Mouse (Mus musculus) cortical plate, adult 2 months (tissue): ENCODE measurements around the gene Plek. TPM values are rescaled to one million over a fixed set of nuclear protein-coding genes. Genes with fewer than 3 reads are reported as not detected.

Experiments used
- H3K27ac ChIP-seq: fragments of 200-500 bp; 2 replicates; pipeline ENCODE4 v1.5.1; 2012; ENCODE audit warnings: low read length, control low read depth, inconsistent platforms; ENCODE audit not compliant: insufficient read depth
- H3K4me1 ChIP-seq: fragments of 200-500 bp; 2 replicates; pipeline ENCODE4 v1.6.1; 2011; ENCODE audit warnings: low read length; ENCODE audit not compliant: control insufficient read depth, insufficient read depth
- H3K4me3 ChIP-seq: fragments of 200-500 bp; 2 replicates; pipeline ENCODE4 v1.5.1; 2011; ENCODE audit warnings: mild to moderate bottlenecking, low read length, control low read depth; ENCODE audit not compliant: insufficient read depth
- CTCF ChIP-seq: fragments of 200-500 bp; IDR thresholded peaks from 2 replicates; pipeline ENCODE4 v1.5.1; 2011; ENCODE audit warnings: mild to moderate bottlenecking, control low read depth, low read length; ENCODE audit not compliant: insufficient read depth; ENCODE audit errors: extremely low read depth
- POLR2A ChIP-seq: fragments of 200-500 bp; IDR thresholded peaks from 2 replicates; pipeline ENCODE4 v1.6.1; 2011; ENCODE audit warnings: mild to moderate bottlenecking, low read length, control low read depth; ENCODE audit not compliant: insufficient read depth; ENCODE audit errors: extremely low read depth
- polyA plus RNA-seq: library from polyadenylated mRNA; depleted of rRNA; stranded (reverse); fragments of >200 nt; gene quantifications from 2 replicates; pipeline ENCODE4 v1.2.3, GENCODE M21; 2012

The Plek gene
- polyA plus RNA-seq, 1 experiment: 6.2 TPM

DNA sequence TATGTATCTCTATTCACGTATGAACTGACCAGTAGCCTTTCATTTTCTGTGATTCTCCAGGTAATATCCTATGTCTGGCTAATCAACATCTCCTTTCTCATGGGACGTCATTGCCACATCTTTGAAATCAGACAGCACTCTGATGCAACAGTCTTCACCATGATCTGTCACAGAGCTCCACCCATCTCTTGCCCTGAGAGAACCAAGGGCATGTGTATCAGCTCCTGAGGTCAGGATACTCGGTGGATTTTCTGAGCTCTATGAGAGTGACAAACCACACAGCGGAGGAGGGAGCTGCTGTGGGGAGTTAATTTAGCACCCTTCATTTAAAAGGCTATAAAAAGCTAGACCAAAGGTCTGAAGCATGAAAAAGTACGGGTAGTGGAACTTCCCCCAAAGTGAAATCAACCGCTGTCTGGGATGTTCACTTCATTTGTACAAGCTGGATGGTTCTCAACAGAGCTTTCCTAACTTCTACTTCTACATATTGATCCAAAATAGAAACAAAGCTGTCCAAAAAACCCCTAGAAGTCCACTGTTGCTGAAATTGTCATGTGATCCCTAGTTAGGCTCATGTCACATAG lies 64.3 kb downstream of the Plek start:
- no peak overlapping the region for H3K4me3 ChIP-seq
- TF ChIP-seq CTCF (no peak), POLR2A (no peak)
- no peaks in the 10 kb centered on the region; the same call in 1 of the 2 replicates for H3K4me1 ChIP-seq
- no peak overlapping the region for H3K27ac ChIP-seq

DNA sequence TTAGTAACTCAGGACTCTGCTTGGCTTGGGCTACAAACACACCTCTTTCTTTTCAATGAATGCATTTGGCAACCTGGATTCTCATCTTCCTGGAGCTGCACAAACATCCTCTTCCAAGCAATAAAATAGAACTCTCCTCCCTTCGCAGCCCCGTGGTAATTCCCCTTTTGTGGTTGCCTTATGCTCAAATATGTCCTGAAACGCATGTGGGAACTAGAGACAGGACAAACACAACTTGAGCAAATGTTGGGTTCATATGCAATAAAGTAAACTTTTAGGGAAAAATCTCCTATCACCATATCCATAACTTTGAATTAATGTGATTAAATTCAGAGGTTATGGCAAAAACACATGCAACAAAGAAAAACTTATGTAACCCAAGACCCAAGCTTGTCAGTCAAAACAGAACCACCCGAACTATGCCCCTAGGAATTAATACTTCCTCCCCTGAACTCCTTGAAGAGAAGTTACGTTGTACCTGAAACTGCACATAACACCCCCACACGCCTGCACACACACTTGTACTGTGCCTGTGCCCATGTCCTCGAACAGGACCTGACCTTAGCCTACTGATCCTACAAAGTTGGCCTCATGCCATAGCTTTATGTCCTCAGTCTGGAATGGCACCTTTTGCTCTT lies 65.5 kb downstream of the Plek start:
- Histone ChIP-seq H3K27ac (no peak overlapping the region), H3K4me3 (no peak overlapping the region), H3K4me1 (no peaks in the 10 kb centered on the region; the same call in 1 of the 2 replicates)
- TF ChIP-seq POLR2A: no peak
- TF ChIP-seq CTCF: no peak

DNA sequence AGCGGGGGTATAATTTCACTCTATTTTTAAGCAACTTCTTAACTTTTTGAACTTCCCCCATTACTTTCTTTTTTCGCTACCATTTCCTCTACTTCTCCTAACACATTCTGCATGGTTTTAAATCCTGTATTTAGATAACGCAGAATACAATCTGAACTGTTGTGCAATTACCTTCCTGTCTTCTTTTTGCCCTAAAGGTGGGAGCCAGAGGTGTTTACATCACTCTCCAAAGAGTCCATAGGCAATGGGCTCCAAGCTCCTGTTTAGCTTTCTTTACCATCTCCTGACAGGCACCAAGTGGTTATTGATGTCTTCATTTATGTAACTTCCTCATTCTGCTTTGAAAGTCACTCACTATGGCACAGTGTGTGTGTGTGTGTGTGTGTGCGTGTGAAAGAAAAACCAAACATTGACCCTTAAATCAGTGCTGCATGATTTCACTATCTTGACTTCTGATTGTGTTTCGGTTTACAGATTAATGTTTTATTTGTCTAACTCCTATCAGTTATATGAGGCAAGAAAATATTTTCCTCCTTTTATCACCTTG lies 73.9 kb downstream of the Plek start:
- Histone ChIP-seq H3K27ac (no peak overlapping the region), H3K4me1 (no peaks in the 10 kb centered on the region), H3K4me3 (no peak overlapping the region)
- TF ChIP-seq POLR2A (no peak), CTCF (no peak)

DNA sequence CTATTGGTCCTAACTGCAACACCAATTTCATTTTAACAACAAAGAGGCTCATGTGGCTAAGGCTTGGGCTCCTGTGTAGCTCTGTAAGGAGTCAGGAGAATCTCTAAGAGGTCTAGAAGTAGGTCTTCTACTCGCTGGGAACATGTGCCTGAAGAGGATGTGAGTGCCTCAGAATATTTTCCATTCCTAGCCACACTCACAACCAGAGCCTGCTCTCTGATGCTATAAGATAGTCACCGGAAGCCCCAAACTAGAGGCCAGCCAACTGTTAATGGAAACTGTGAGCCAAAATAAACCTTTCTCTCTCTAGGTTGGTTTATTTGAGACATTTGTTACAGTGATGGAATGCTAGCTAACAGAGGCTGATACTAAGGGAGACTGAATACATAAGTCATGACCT lies 74.6 kb downstream of the Plek start:
- no peak overlapping the region for H3K27ac ChIP-seq
- no peak for TF ChIP-seq POLR2A
- TF ChIP-seq CTCF: no peak
- H3K4me3 ChIP-seq: no peak overlapping the region
- no peaks in the 10 kb centered on the region for H3K4me1 ChIP-seq

DNA sequence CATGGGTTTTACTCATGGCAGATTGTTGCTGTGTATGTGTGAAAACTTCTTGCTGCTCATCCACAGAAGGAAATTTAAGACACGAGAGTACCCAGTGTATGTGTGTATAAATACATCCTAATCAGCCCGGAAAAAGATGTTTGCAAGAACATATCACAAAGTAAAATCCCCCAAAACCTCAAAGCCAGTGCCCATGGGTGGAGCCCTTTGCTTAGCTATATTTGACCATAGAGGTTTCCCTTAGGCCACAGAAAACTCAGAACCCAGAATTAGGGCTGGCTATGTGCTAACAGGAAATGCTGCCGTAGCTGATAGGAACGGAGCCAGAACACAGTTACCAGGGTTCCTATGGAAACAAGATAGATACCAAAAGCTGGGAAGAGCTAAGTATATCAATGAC lies 75.2 kb downstream of the Plek start:
- H3K4me3 ChIP-seq: no peak overlapping the region
- TF ChIP-seq POLR2A (no peak), CTCF (no peak)
- no peak overlapping the region for H3K27ac ChIP-seq
- no peaks in the 10 kb centered on the region for H3K4me1 ChIP-seq

DNA sequence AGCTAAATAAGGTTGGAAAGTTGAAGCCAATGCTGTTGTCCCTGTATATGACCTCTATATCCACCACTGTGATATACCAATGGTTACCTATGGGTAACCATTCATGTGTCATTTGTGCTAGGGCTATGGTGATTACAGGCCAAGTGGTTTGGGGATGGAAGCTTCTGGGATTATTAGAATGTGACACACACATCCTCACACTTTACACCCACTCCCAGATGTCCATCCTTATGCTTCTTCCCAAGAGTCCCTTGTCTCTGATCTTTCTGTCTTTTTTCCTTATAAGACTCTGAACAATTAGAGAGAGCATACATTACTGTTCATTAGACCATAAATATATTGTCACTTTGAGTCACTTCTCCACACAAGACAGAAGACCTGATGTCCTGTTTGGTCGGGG lies 79.1 kb downstream of the Plek start:
- Histone ChIP-seq H3K4me1 (no peaks in the 10 kb centered on the region), H3K27ac (no peak overlapping the region), H3K4me3 (no peak overlapping the region)
- TF ChIP-seq POLR2A (no peak), CTCF (no peak)

DNA sequence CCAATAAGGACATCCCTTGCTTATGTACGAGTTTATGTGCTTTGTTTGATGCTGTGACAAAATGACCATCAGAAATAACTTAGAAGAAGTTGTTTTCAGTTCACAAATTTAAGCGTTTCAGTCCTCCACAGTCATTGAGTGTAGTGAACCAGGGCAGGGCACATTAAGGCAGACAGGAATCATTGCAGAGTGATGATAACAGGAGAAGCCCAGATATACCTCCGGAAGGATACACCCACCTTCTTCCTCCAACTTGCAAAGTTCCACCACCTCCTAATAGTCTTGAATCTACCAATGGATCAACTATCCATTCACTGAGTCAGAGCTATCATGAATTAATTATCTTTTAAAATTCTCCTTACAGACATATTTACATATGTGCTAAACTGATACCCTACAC lies 80.2 kb downstream of the Plek start:
- no peak overlapping the region for H3K4me3 ChIP-seq
- H3K27ac ChIP-seq: no peak overlapping the region
- TF ChIP-seq CTCF: no peak
- no peak for TF ChIP-seq POLR2A
- H3K4me1 ChIP-seq: peaks cover 1% of the 10 kb centered on the region; the same call in 1 of the 2 replicates

DNA sequence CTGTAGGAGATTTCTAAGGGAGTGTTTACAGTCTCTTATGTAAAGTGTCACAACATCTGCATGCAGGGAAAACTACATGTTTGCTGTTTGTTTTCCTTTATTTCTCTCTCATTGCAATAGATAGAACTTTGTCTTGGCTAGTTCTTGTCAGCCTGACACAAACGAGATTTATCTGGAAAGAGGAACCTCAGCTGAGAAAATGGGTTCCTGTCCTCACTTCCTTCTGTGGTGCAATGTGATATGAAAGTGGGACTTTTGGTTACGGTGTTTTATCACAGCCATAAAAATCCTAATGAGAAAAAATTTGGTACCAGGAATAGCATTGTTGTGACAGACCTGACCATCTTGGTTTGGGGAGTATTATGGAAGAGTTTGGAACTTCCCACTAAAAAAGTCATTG lies 82.5 kb downstream of the Plek start:
- H3K4me3 ChIP-seq: no peak overlapping the region
- no peak overlapping the region for H3K27ac ChIP-seq
- TF ChIP-seq CTCF (no peak), POLR2A (no peak)
- H3K4me1 ChIP-seq: peaks cover 1% of the 10 kb centered on the region; the same call in 1 of the 2 replicates

DNA sequence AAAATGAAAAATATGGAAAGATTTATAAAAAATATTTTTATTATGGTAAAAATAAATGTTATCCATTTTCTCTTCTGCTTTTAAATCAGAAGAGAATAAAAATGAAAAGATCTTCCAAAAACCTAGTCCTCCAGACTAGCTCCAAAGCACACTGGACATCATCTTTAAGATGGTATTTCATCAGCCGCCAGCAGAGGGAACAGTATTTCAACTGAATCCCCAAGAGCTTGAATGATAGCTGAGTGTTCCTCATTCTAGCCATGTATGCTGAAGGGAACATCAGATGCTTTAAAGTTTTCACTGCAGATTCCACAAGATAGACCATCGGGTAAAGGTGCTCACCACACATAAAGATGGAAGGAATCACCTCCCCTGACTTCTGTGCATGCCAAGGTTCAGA lies 84.4 kb downstream of the Plek start:
- Histone ChIP-seq H3K4me1 (peaks cover 1% of the 10 kb centered on the region; the same call in 1 of the 2 replicates), H3K27ac (no peak overlapping the region), H3K4me3 (no peak overlapping the region)
- TF ChIP-seq CTCF: peak; percentile 48; the same call in 1 of the 2 replicates
- no peak for TF ChIP-seq POLR2A

DNA sequence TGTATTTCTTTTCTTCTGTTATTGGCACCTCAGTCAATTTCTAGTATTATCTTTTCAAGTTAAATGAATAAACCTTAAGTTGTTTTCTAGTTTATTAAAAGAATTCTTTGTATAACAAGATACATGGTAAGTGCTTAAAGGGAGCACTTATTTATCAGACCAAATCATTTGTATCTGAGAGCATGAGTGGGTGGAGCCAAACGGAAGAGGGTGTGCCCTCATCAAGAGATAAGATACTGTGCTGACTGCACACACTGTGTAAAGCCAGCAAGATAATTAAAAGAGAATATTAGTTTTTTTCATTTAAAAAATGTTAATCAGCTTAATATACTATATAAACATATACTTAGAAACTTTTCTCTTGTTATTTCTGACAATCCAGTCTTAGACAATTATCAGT lies 93.7 kb downstream of the Plek start:
- TF ChIP-seq POLR2A (no peak), CTCF (no peak)
- Histone ChIP-seq H3K4me3 (no peak overlapping the region), H3K4me1 (no peaks in the 10 kb centered on the region), H3K27ac (no peak overlapping the region)

DNA sequence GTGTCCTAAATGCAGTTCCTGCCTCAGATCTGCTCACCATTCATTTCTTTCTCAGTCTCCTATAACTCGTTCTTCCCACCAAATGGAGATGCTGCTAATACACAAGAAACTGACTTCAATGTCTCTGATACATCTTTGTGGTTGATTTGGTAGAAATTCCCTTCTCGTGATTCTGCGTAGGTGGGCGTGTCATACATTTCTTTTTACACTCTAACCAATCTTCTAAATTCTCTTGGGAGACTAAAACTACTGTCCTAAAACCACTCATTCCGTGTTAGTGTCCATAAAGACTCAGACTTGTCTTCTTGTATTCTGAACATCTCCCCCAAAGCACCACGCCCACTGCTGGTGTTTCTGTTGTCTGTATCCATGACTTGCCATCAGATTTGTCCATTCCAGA lies 95.2 kb downstream of the Plek start:
- no peaks in the 10 kb centered on the region for H3K4me1 ChIP-seq
- no peak overlapping the region for H3K27ac ChIP-seq
- H3K4me3 ChIP-seq: no peak overlapping the region
- no peak for TF ChIP-seq POLR2A
- TF ChIP-seq CTCF: no peak
